Mouse (Mus musculus) left cerebral cortex, postnatal 36 days (tissue): ENCODE measurements around the gene Per3. TPM values are rescaled to one million over a fixed set of nuclear protein-coding genes. Genes with fewer than 3 reads are reported as not detected.

ENCODE experiments used
- DNase-seq, 2 experiments: peaks; one replicate each; pipeline ENCODE4 v3.0.0; 2021 to 2022; ENCODE audit warnings: low spot score in 2 of 2, mixed read lengths in 1 of 2
- intact Hi-C: fragments of 180-260 bp; cut with DNase I; formaldehyde crosslinking; loops from one replicate; pipeline ENCODE4 v1.15.1; 2025
- total RNA-seq, 2 experiments: library from RNA; stranded (reverse); gene quantifications; 2 replicates each; pipeline ENCODE4 v1.2.3; 2021

The Per3 gene
- total RNA-seq, 2 experiments from 2014 or later, result 25.6 to 33.8 TPM

DNA sequence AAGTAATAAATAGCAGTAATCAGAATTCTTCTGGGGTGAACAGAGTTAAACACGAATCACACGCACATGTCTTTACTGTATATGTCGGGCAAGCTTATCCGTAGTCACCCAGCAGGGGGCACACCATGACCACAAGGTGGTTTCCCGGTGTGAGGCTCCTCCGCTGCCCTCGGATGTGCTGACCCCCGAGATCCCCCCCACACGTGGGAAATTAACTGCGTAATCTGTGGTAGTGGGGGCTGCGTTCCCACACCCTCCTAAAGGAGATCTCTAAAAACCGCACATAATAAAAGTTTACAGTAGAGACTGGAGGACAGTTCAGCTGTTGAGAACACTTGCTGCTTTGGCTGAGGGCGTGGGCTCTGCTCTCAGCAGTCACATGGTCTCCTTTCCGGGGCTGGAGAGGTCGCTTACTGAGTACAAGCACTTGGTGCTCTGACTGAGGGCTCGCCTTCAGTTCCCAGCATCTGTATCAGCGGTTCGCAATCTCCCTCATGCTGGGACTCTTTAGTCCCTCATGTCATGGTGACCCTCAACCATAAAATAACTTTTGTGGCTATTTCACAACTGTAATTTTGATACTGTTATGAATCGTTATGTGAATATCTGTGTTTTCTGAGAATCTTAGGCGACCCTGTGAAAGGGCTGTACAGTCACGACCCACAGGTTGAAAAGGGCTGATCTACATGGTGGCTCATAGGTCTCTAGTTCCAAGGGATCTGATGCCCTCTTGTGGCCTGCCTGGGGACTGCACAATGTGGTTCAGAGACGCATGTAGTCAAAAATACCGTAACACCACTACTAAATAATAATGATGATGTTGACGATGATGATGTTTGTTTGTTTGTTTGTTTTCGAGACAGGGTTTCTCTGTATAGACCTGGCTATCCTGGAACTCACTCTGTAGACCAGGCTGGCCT is 79.6 kb downstream of the Per3 start:
- intact Hi-C loops, result loop anchor here (5.0 kb wide), 1 partner anchor 43 kb away; no protein-coding TSS in a partner anchor
- peak; percentile 70 to 78 for DNase-seq

DNA sequence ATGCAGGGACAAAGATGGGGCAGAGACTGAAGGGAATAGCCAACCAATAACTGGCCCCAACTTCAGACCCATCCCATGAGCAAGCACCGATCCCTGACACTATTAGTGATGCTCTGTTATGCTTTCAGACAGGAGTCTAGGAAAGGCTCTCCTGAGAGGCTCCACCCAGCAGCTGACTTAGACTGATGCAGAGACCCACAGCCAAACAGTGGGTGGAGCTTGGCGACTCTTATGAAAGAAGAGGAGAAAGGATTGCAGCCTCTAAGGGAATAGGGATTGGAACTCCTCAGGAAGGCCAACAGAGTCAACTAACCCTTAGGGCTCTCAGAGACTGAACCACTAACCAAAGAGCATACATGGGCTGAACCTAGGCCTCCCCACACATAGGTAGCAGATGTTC is 80.8 kb downstream of the Per3 start:
- intact Hi-C loops, result loop anchor here (5.0 kb wide), 1 partner anchor 41 kb away; no protein-coding TSS in a partner anchor

DNA sequence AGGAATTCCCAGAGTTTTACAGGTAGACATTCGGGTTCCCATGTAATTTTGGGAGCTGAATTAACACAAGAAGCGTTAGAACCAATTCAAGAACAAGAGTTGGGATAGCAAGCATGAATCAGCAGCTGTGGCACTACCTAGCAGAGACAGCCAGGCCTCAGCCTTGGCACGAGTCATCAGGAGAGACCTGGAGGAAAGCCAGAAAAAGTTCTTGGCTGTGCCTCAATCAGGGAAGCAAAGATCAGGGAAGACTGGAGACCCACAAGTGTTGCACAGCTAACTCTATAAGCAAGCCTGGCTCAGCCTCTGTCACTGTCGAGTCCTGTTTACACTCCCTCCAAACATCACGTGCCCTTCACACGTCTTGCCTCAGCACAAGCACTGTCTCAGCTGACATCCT is 82.2 kb downstream of the Per3 start:
- DNase-seq, result no peak
- intact Hi-C loops, result loop anchor here (5.0 kb wide), 1 partner anchor 40 kb away; no protein-coding TSS in a partner anchor

More for the DNA sequence above, 80.8 kb downstream of the Per3 start:
- no peak for DNase-seq

DNA sequence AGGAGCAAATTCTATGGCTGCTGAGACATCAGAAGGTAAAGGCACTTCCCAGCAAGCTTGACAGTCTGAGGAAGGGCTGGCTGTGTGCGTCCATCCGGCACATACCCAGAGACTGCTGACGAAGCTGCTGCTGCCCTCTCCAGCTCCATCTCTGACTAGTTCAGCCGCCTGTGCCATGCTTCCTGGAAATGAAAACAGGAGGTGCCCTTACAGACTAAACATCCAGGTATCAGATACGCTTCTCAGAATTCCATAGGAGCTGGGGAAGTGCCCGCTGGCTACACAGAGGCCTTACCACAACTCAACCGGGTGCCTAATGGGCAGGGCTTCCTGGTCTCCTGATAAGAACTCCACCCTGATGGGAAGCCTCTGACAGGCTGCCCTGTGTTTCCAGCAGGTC is 85.9 kb downstream of the Per3 start:
- DNase-seq, result no peak
- intact Hi-C loops, result no loop called here

DNA sequence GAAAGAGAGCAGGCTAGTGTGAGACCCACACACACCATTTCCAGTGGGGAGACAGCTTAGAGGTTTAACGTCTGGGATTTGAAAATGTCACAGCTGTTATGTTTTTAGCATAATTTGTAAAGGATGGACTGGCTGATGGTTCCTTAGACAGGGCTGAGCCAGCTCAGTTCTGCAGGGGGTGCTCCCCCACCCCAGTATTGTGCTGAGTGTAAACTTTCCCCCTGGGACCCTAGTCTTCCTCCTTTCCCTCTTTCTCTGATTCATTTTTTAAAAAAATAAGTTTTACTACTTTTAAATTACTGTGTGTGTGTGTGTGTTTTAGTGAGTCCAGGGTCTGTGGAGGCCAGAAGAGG is 87.4 kb downstream of the Per3 start:
- no peak for DNase-seq
- intact Hi-C loops, result no loop called here

DNA sequence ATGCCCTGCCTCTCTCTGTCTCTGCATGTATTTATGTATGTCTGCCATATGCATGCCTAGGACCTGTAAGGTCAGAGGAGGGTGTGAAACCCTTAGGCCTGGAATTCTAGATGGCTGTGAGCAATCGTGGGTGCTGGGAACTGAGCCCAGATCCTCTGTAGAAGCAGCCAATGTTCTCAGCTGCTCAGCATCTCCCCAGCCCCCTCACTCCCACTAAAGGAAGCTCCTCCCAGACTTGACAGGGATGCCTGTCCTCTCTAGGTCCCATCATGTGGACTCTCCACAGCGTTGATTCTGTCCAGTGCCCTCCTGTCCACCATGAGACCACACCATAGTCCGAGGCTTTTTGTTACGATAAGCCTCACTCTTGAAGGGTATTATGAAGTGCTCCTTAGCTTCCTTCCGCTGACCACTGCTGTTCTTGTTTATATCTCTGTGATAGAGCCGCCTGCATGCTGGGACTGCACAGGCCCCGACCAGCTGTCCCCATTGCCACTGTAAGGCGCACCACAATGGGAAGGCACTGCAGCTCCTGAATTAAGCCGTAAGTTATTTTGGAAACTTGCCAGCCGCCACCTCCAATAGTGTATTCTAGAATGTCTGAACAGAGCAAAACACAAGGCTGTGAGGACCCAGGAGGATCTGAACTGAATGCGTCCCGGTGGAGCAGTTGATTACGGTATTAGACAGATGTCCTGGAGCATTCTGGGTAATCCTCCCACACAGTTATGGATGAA is 87.9 kb downstream of the Per3 start:
- intact Hi-C loops, result no loop called here
- DNase-seq, result no peak

Other genes starting within 250 kb of the Per3 start
- 10 to 100 TPM; 27.4 TPM for gene Errfi1, start 190.7 kb downstream of the Per3 start, total RNA-seq
- 100 to 1,000 TPM; 184 to 211 TPM for gene Park7, start 130.2 kb downstream of the Per3 start, total RNA-seq
- gene Tnfrsf9, start 130.1 kb downstream of the Per3 start, total RNA-seq, result under 1 TPM; 0.37 to 0.59 TPM
- not detected for gene Uts2, start 47.6 kb downstream of the Per3 start, total RNA-seq
- 10 to 100 TPM; 30.8 to 31.6 TPM for gene Vamp3, start 13.3 kb upstream of the Per3 start, total RNA-seq
- gene Gm13090, start 44.9 kb upstream of the Per3 start, total RNA-seq, result not detected